Mouse (Mus musculus) stomach, postnatal 0 days (tissue): Measurements from ENCODE around the gene Slc25a30. TPM values are rescaled to one million over a fixed set of nuclear protein-coding genes. Genes with fewer than 3 reads are reported as not detected.

Source experiments
- ATAC-seq: fragments of 200-750 bp; cut with Nextera tagmentation; 2 replicates; pipeline ENCODE4 v1.8.0; 2017; ENCODE audit not compliant: low FRiP score, low TSS enrichment
- DNase-seq: peaks from one replicate; pipeline ENCODE4 v3.0.0-alpha.2; 2016; ENCODE audit warnings: low spot score
- H3K27ac ChIP-seq: fragments of 300-500 bp; sonication (generic); replicated peaks from 2 replicates; pipeline ENCODE4 v1.5.1; 2014; ENCODE audit warnings: mild to moderate bottlenecking, control low read depth
- H3K27me3 ChIP-seq: fragments of 300-500 bp; sonication (generic); 2 replicates; pipeline ENCODE4 v1.6.1; 2014; ENCODE audit warnings: low read length; ENCODE audit not compliant: control insufficient read depth, insufficient read depth
- H3K36me3 ChIP-seq: fragments of 300-500 bp; sonication (generic); 2 replicates; pipeline ENCODE4 v1.6.1; 2014; ENCODE audit warnings: low read length, mixed read lengths; ENCODE audit not compliant: control insufficient read depth, insufficient read depth
- H3K4me1 ChIP-seq: fragments of 300-500 bp; sonication (generic); replicated peaks from 2 replicates; pipeline ENCODE4 v1.6.1; 2014; ENCODE audit warnings: antibody characterized with exemption; ENCODE audit not compliant: control insufficient read depth, insufficient read depth
- H3K4me2 ChIP-seq: fragments of 300-500 bp; sonication (generic); replicated peaks from 2 replicates; pipeline ENCODE4 v1.6.1; 2014; ENCODE audit warnings: low read depth, mild to moderate bottlenecking, control low read depth, moderate library complexity
- H3K4me3 ChIP-seq: fragments of 300-500 bp; sonication (generic); 2 replicates; pipeline ENCODE4 v1.5.1; 2014; ENCODE audit warnings: low read depth, low read length, control low read depth
- H3K9ac ChIP-seq: fragments of 300-500 bp; sonication (generic); 2 replicates; pipeline ENCODE4 v1.6.1; 2014; ENCODE audit warnings: mild to moderate bottlenecking, low read length, control low read depth, mixed read lengths
- H3K9me3 ChIP-seq: fragments of 300-500 bp; sonication (generic); 2 replicates; pipeline ENCODE4 v1.6.1; 2016; ENCODE audit warnings: low read length; ENCODE audit not compliant: control insufficient read depth
- CTCF ChIP-seq: IDR thresholded peaks from 2 replicates; pipeline ENCODE4 v1.5.1; 2016; ENCODE audit warnings: antibody characterized with exemption, low read depth, mild to moderate bottlenecking, moderate library complexity
- EP300 ChIP-seq: optimal IDR thresholded peaks from 2 replicates; pipeline ENCODE3; 2016; ENCODE audit warnings: antibody characterized with exemption
- WGBS: fragments of 180-500 bp; shearing (Covaris S2); extraction: QIAGEN DNeasy Blood & Tissue Kit; methylation state at CpG from one replicate; pipeline ENCODE4 v1.1.7; 2014; 5-methylcytosine and 5-hydroxymethylcytosine counted together
- polyA plus RNA-seq: library from polyadenylated mRNA; unstranded; fragments of >200 nt; fragmentation: Nextera tagmentation; extraction: Ambion mirVana; gene quantifications from 2 replicates; pipeline ENCODE4 v1.2.1, GENCODE M21; 2015

The Slc25a30 gene
- polyA plus RNA-seq, 1 experiment from 2014 or later: 1.3 TPM

DNA sequence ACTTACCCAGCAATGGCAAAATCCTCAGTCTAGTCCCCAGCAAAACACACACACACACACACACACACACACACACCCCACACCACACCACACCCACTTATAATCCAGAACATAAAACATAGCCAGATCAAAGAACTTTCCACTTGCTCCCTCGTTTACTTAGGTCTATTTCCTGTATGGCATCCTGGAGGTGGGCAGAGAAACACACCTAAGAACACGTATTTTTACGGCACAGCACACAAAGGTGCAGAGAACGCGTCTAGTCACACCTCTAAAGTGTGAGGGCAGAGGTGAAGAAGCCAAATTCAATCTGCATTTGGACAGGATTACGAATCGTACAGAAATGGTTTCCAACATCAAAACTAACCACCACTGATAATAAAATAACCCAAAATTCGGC lies 33.6 kb downstream of the Slc25a30 start:
- H3K4me2 ChIP-seq: peak overlapping the region; percentile 79
- H3K36me3 ChIP-seq: no peaks in the 10 kb centered on the region
- TF ChIP-seq EP300 (no peak), CTCF (no peak)
- H3K27me3 ChIP-seq: no peaks in the 10 kb centered on the region
- peak; percentile 66 for ATAC-seq
- no peaks in the 10 kb centered on the region for H3K9me3 ChIP-seq
- peak overlapping the region; percentile 98 for H3K27ac ChIP-seq
- peak; percentile 58 for DNase-seq
- H3K9ac ChIP-seq: peak overlapping the region; percentile 97
- WGBS: 34% methylated on average over 8 of the region's 8 CpGs
- peak overlapping the region; percentile 96 for H3K4me3 ChIP-seq
- H3K4me1 ChIP-seq: peaks cover 5% of the 10 kb centered on the region; the same call in 1 of the 2 replicates

DNA sequence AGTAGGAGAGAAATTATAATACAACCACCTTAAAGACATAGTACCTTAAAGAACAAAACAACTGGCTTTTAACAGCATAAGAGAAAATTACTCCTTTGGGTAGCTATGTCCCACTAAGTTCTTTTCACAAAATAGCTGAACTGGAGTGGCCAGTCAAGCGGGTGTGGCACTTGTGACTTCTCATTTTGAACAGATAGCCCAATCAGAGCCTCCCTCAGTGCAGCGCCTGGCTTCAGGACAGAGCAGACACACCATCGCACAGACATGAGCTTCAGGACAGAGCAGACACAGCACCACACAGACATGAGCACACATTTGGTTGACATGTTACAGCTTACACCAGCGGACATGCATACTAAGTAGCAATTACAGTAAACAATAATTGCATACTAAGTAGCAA lies 35.8 kb downstream of the Slc25a30 start:
- Histone ChIP-seq H3K27ac (no peak overlapping the region), H3K4me3 (no peak overlapping the region), H3K27me3 (no peaks in the 10 kb centered on the region), H3K4me1 (peaks cover 5% of the 10 kb centered on the region; the same call in 1 of the 2 replicates), H3K9ac (no peak overlapping the region), H3K4me2 (no peak overlapping the region), H3K9me3 (no peaks in the 10 kb centered on the region), H3K36me3 (0 out of 2 replicates have a peak, but pooled peaks cover 4% of the 10 kb centered on the region)
- TF ChIP-seq CTCF (no peak), EP300 (no peak)
- 78% methylated on average over 4 of the region's 4 CpGs for WGBS
- no peak for DNase-seq
- no peak for ATAC-seq

GRCm38 (mm10) chr14:75749123-75749522 lies 37.7 kb downstream of the Slc25a30 start:
- no peaks in the 10 kb centered on the region for H3K27me3 ChIP-seq
- no peak for DNase-seq
- H3K4me2 ChIP-seq: no peak overlapping the region
- TF ChIP-seq EP300: no peak
- no peak for TF ChIP-seq CTCF
- H3K4me1 ChIP-seq: peaks cover 5% of the 10 kb centered on the region; the same call in 1 of the 2 replicates
- H3K9me3 ChIP-seq: no peaks in the 10 kb centered on the region
- H3K9ac ChIP-seq: no peak overlapping the region
- H3K27ac ChIP-seq: no peak overlapping the region
- 91% methylated on average over 4 of the region's 4 CpGs for whole genome bisulfite sequencing
- peaks cover 8% of the 10 kb centered on the region; the same call in 1 of the 2 replicates for H3K36me3 ChIP-seq
- H3K4me3 ChIP-seq: no peak overlapping the region
- no peak for ATAC-seq

DNA sequence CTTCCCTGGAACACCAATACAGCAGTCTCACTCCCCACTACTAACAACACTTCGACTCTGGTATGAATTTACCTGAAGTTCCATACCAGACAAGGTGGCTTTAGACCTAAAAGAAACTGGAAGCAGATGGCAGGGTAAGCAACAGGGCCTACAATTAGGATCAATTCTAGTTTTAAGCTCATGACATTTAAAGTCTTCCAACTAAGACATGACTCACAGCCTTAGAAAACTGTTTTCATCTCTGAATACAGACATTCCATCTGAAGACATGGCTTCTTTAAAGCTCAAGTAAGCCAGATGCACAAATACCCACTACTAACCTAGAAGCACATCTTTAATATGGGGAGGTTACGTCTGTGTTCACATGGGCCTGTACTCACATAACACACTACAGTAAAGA lies 38.9 kb downstream of the Slc25a30 start:
- TF ChIP-seq EP300 (no peak), CTCF (no peak)
- H3K27ac ChIP-seq: no peak overlapping the region
- DNase-seq: no peak
- no peak overlapping the region for H3K9ac ChIP-seq
- no peak overlapping the region for H3K4me3 ChIP-seq
- H3K36me3 ChIP-seq: peaks cover 8% of the 10 kb centered on the region; the same call in 1 of the 2 replicates
- H3K9me3 ChIP-seq: no peaks in the 10 kb centered on the region
- WGBS: 88% methylated on average over 2 of the region's 2 CpGs
- H3K4me1 ChIP-seq: peaks cover 5% of the 10 kb centered on the region; the same call in 1 of the 2 replicates
- no peaks in the 10 kb centered on the region for H3K27me3 ChIP-seq
- H3K4me2 ChIP-seq: no peak overlapping the region
- no peak for ATAC-seq

- H3K4me3 ChIP-seq: no peak overlapping the region
- no peak overlapping the region for H3K27ac ChIP-seq
- H3K27me3 ChIP-seq: no peaks in the 10 kb centered on the region
- H3K9me3 ChIP-seq: no peaks in the 10 kb centered on the region
- H3K4me2 ChIP-seq: no peak overlapping the region
- 81% methylated on average over 3 of the region's 3 CpGs for WGBS
- ATAC-seq (no peak), DNase-seq (no peak)
- H3K9ac ChIP-seq: no peak overlapping the region
- H3K36me3 ChIP-seq: peaks cover 25% of the 10 kb centered on the region
- TF ChIP-seq EP300 (no peak), CTCF (no peak)
- no peaks in the 10 kb centered on the region for H3K4me1 ChIP-seq
Measured at GRCm38 (mm10) chr14:75741904-75742303, 44.9 kb downstream of the Slc25a30 start.

DNA sequence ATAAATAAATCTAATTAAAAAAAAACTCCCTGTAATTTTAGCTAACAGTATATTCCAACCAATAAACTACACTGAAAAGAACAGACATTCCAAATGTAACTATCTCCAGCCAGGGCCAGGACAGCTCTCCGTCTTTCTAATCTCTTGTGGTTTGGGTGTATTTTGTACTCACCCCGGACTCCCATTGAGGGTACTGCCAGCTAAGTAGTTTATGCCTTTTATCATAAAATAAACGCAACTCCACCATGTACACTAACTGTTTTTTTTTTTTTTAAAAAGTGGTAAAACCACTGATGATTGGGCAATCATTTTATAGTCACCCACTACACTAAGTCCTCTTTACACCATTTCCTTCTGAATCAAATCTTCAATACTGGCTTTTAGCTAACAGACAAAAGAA lies 51.2 kb downstream of the Slc25a30 start:
- Histone ChIP-seq H3K36me3 (peaks cover 36% of the 10 kb centered on the region), H3K4me2 (no peak overlapping the region), H3K4me3 (no peak overlapping the region), H3K9me3 (no peaks in the 10 kb centered on the region), H3K4me1 (no peaks in the 10 kb centered on the region), H3K27me3 (no peaks in the 10 kb centered on the region), H3K9ac (no peak overlapping the region), H3K27ac (no peak overlapping the region)
- TF ChIP-seq CTCF: no peak
- no peak for TF ChIP-seq EP300
- ATAC-seq (no peak), DNase-seq (no peak)
- WGBS: 85% methylated on average over 3 of the region's 3 CpGs
